Mouse (Mus musculus) limb, embryonic 12.5 days (tissue): ENCODE data around the gene Tbxa2r. TPM values are rescaled to one million over a fixed set of nuclear protein-coding genes. Genes with fewer than 3 reads are reported as not detected.
A peak's percentile ranks its signal among the peaks of the same experiment; 100 is the strongest.

Experiments used
- ATAC-seq: fragments of 200-750 bp; cut with Nextera tagmentation; 2 replicates; pipeline ENCODE4 v1.8.0; 2017; ENCODE audit warnings: low read depth, moderate TSS enrichment; ENCODE audit not compliant: insufficient number of reproducible peaks, insufficient read depth, low FRiP score, low TSS enrichment
- H3K27ac ChIP-seq: fragments of 300-500 bp; sonication (generic); 2 replicates; pipeline ENCODE4 v1.5.1; 2016; ENCODE audit warnings: mild to moderate bottlenecking, moderate library complexity
- H3K27me3 ChIP-seq: fragments of 300-500 bp; sonication (generic); 2 replicates; pipeline ENCODE4 v1.6.1; 2016; ENCODE audit warnings: mild to moderate bottlenecking, moderate library complexity
- H3K36me3 ChIP-seq: fragments of 300-500 bp; sonication (generic); 2 replicates; pipeline ENCODE4 v1.6.1; 2016; ENCODE audit warnings: mild to moderate bottlenecking, moderate library complexity
- H3K4me1 ChIP-seq: fragments of 300-500 bp; sonication (generic); replicated peaks from 2 replicates; pipeline ENCODE4 v1.6.1; 2016
- H3K4me2 ChIP-seq: fragments of 300-500 bp; sonication (generic); 2 replicates; pipeline ENCODE4 v1.6.1; 2016; ENCODE audit warnings: mild to moderate bottlenecking, moderate library complexity
- H3K4me3 ChIP-seq: fragments of 300-500 bp; sonication (generic); replicated peaks from 2 replicates; pipeline ENCODE4 v1.5.1; 2016; ENCODE audit warnings: mild to moderate bottlenecking
- H3K9ac ChIP-seq: fragments of 300-500 bp; sonication (generic); replicated peaks from 2 replicates; pipeline ENCODE4 v1.6.1; 2016; ENCODE audit warnings: mild to moderate bottlenecking, moderate library complexity
- H3K9me3 ChIP-seq: fragments of 300-500 bp; sonication (generic); 2 replicates; pipeline ENCODE4 v1.6.1; 2016; ENCODE audit warnings: mild to moderate bottlenecking, moderate library complexity
- WGBS: fragments of 180-500 bp; shearing (Covaris S2); methylation state at CpG from one replicate; pipeline ENCODE4 v1.1.7; 2016; 5-methylcytosine and 5-hydroxymethylcytosine counted together
- polyA plus RNA-seq: library from polyadenylated mRNA; unstranded; fragments of >200 nt; fragmentation: Nextera tagmentation; extraction: Ambion mirVana; gene quantifications from 2 replicates; pipeline ENCODE4 v1.2.1, GENCODE M21; 2016

The Tbxa2r gene
- polyA plus RNA-seq, 1 experiment from 2014 or later = 2.2 TPM

- H3K27ac ChIP-seq = no peak overlapping the region
- no peak for ATAC-seq
- H3K9ac ChIP-seq = peak overlapping the region; percentile 78
- H3K4me1 ChIP-seq = peaks cover 43% of the 10 kb centered on the region
- no peaks in the 10 kb centered on the region for H3K9me3 ChIP-seq
- H3K4me2 ChIP-seq = peak overlapping the region; percentile 94
- H3K27me3 ChIP-seq = peaks cover 28% of the 10 kb centered on the region
- peak overlapping the region; percentile 75 for H3K4me3 ChIP-seq
- 38% methylated on average over 4 of the region's 4 CpGs for WGBS
- H3K36me3 ChIP-seq = peaks cover 16% of the 10 kb centered on the region; the same call in 1 of the 2 replicates
Measured at GRCm38 (mm10) chr10:81358209-81358608, 29.7 kb downstream of the Tbxa2r start.

GRCm38 (mm10) chr10:81358841-81359240 lies 30.3 kb downstream of the Tbxa2r start:
- no peak overlapping the region for H3K27ac ChIP-seq

GRCm38 (mm10) chr10:81360721-81361120 lies 32.2 kb downstream of the Tbxa2r start:
- Histone ChIP-seq H3K9ac (no peak overlapping the region), H3K4me2 (no peak overlapping the region), H3K4me1 (peaks cover 64% of the 10 kb centered on the region), H3K4me3 (no peak overlapping the region), H3K36me3 (peaks cover 16% of the 10 kb centered on the region; the same call in 1 of the 2 replicates), H3K27me3 (peaks cover 53% of the 10 kb centered on the region), H3K9me3 (no peaks in the 10 kb centered on the region), H3K27ac (no peak overlapping the region)
- no peak for ATAC-seq
- WGBS = 62% methylated on average over 8 of the region's 8 CpGs

More at GRCm38 (mm10) chr10:81358841-81359240, 30.3 kb downstream of the Tbxa2r start:
- Histone ChIP-seq H3K36me3 (peaks cover 16% of the 10 kb centered on the region; the same call in 1 of the 2 replicates), H3K4me1 (peaks cover 50% of the 10 kb centered on the region), H3K9ac (peak overlapping the region; percentile 78; the same call in 1 of the 2 replicates), H3K27me3 (peaks cover 35% of the 10 kb centered on the region), H3K4me3 (no peak overlapping the region), H3K4me2 (peak overlapping the region; percentile 94; the same call in 1 of the 2 replicates), H3K9me3 (no peaks in the 10 kb centered on the region)
- 56% methylated on average over 1 of the region's 1 CpGs for WGBS
- ATAC-seq = no peak

- H3K9ac ChIP-seq = 0 out of 2 replicates have a peak overlapping the region, but pooled peaks have one; percentile 18
- H3K36me3 ChIP-seq = peaks cover 30% of the 10 kb centered on the region
- no peaks in the 10 kb centered on the region for H3K9me3 ChIP-seq
- peaks cover 61% of the 10 kb centered on the region for H3K27me3 ChIP-seq
- no peak for ATAC-seq
- H3K4me3 ChIP-seq = no peak overlapping the region
- 77% methylated on average over 12 of the region's 12 CpGs for WGBS
- H3K4me1 ChIP-seq = peaks cover 52% of the 10 kb centered on the region
- H3K4me2 ChIP-seq = no peak overlapping the region
- H3K27ac ChIP-seq = no peak overlapping the region
Measured at GRCm38 (mm10) chr10:81362336-81362949, 33.9 kb downstream of the Tbxa2r start.

- Histone ChIP-seq H3K4me1 (peaks cover 40% of the 10 kb centered on the region), H3K4me2 (peak overlapping the region; percentile 67), H3K4me3 (peak overlapping the region; percentile 37), H3K9ac (peak overlapping the region; percentile 55), H3K9me3 (no peaks in the 10 kb centered on the region), H3K27me3 (peaks cover 50% of the 10 kb centered on the region), H3K27ac (no peak overlapping the region), H3K36me3 (peaks cover 42% of the 10 kb centered on the region)
- no peak for ATAC-seq
- 9% methylated on average over 54 of the region's 54 CpGs for WGBS
Measured at GRCm38 (mm10) chr10:81363436-81364346, 35.2 kb downstream of the Tbxa2r start.

- Histone ChIP-seq H3K4me1 (peaks cover 32% of the 10 kb centered on the region), H3K9ac (peak overlapping the region; percentile 37; the same call in 1 of the 2 replicates), H3K4me2 (peak overlapping the region; percentile 67), H3K27ac (no peak overlapping the region), H3K4me3 (peak overlapping the region; percentile 37), H3K27me3 (peaks cover 49% of the 10 kb centered on the region), H3K36me3 (peaks cover 52% of the 10 kb centered on the region), H3K9me3 (no peaks in the 10 kb centered on the region)
- WGBS = 13% methylated on average over 28 of the region's 28 CpGs
- ATAC-seq = no peak; the same call in 1 of the 2 replicates
Measured at GRCm38 (mm10) chr10:81364666-81365065, 36.1 kb downstream of the Tbxa2r start.

GRCm38 (mm10) chr10:81365073-81365472 lies 36.5 kb downstream of the Tbxa2r start:
- Histone ChIP-seq H3K4me2 (peak overlapping the region; percentile 67), H3K36me3 (peaks cover 56% of the 10 kb centered on the region), H3K4me1 (peaks cover 28% of the 10 kb centered on the region), H3K27me3 (peaks cover 49% of the 10 kb centered on the region), H3K9me3 (no peaks in the 10 kb centered on the region), H3K27ac (no peak overlapping the region), H3K4me3 (peak overlapping the region; percentile 37), H3K9ac (no peak overlapping the region)
- ATAC-seq = 0 out of 2 replicates have a peak, but pooled peaks have one; percentile 5
- 37% methylated on average over 4 of the region's 4 CpGs for WGBS

GRCm38 (mm10) chr10:81365672-81366476 lies 37.3 kb downstream of the Tbxa2r start, which contains the start of gene 4930404N11Rik:
Gene 4930404N11Rik (minus strand): TSS chr10:81365816.
- H3K27me3 ChIP-seq = peaks cover 49% of the 10 kb centered on the region
- no peaks in the 10 kb centered on the region for H3K9me3 ChIP-seq
- peak within 1 kb of the TSS; percentile 37 for H3K4me3 ChIP-seq
- WGBS = 33% methylated on average over 12 of the region's 12 CpGs
- peak within 1 kb of the TSS; percentile 37; the same call in 1 of the 2 replicates for H3K9ac ChIP-seq
- H3K36me3 ChIP-seq = peaks cover 64% of the 10 kb centered on the region
- peak within 1 kb of the TSS; percentile 67 for H3K4me2 ChIP-seq
- peaks cover 24% of the 10 kb centered on the region for H3K4me1 ChIP-seq
- no peak within 1 kb of the TSS for H3K27ac ChIP-seq
- no peak for ATAC-seq

- H3K4me1 ChIP-seq = peaks cover 22% of the 10 kb centered on the region
- ATAC-seq = no peak
- H3K4me3 ChIP-seq = no peak overlapping the region
- no peaks in the 10 kb centered on the region for H3K9me3 ChIP-seq
- no peak overlapping the region for H3K4me2 ChIP-seq
- no peak overlapping the region for H3K9ac ChIP-seq
- H3K27ac ChIP-seq = no peak overlapping the region
- 86% methylated on average over 6 of the region's 6 CpGs for WGBS
- peaks cover 71% of the 10 kb centered on the region for H3K36me3 ChIP-seq
- peaks cover 48% of the 10 kb centered on the region for H3K27me3 ChIP-seq
Measured at GRCm38 (mm10) chr10:81366477-81367206, 38.1 kb downstream of the Tbxa2r start.

- Histone ChIP-seq H3K4me1 (peaks cover 22% of the 10 kb centered on the region), H3K36me3 (peaks cover 71% of the 10 kb centered on the region), H3K4me2 (no peak overlapping the region), H3K9ac (no peak overlapping the region), H3K27me3 (peaks cover 43% of the 10 kb centered on the region), H3K9me3 (no peaks in the 10 kb centered on the region), H3K27ac (no peak overlapping the region), H3K4me3 (no peak overlapping the region)
- WGBS = 82% methylated on average over 6 of the region's 6 CpGs
- ATAC-seq = no peak
Measured at GRCm38 (mm10) chr10:81367207-81367495, 38.6 kb downstream of the Tbxa2r start.
